Mouse (Mus musculus): ENCODE results near the gene 4833427G06Rik. TPM values are rescaled to one million over a fixed set of nuclear protein-coding genes. Genes with fewer than 3 reads are reported as not detected.
A peak's percentile ranks its signal among the peaks of the same experiment; 100 is the strongest.
"Not testable (repeated sequence)": the region's sequence is repeated elsewhere in the genome, so short reads cannot be mapped to it uniquely, and the experiment has no call there.

4833427G06Rik gene
- 0.27 TPM in 1 of 2 replicates, not detected in the other for polyA plus RNA-seq (2016; fragmentation: Nextera tagmentation; extraction: Ambion mirVana)

DNA sequence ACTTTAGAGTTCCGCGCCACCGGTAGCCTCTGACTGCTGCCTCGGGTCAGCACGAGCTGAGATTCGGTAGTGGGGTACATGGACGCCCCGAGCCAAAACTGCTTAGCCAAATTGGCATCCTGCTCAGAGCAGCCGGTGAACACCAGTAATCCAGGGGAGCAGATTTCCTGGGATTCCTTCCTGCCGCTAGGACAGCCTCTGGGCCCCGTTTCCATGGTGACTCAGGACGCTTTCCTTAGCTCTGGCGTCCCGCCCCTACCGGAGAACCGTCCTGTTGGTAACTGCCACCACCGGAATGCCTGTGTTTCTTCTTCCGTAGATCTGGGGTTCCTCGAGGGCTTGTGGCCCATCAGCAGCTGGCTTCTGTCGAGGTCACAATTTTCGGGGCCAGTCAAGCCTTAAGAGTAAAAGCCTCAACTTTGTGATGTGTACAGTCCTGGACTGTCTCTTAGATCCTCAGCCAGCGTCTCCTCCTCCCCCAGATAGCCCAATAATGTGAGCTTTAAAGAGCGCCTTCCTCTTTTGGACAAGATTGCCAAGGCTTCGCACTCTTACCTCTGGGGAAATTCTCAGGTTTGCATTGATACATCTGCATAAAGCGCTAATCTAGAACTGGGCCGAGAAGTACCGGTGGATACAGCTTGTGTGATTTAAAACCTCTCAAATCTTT is at the start of gene 4833427G06Rik:
4833427G06Rik (minus strand) TSS at position 323 of the 670 bp plus-strand sequence.
- Histone ChIP-seq H3K36me3 (replicated peaks) (no peaks in the 10 kb centered on the region), H3K27ac (no peak within 1 kb of the TSS), H3K4me3 (replicated peaks) (peak within 1 kb of the TSS; percentile 26), H3K4me2 (peak within 1 kb of the TSS; percentile 100), H3K27me3 (peaks cover 28% of the 10 kb centered on the region), H3K4me1 (peaks cover 15% of the 10 kb centered on the region), H3K9me3 (no peaks in the 10 kb centered on the region), H3K9ac (peak within 1 kb of the TSS; percentile 7; the same call in 1 of the 2 replicates)
- peak; percentile 80; the same call in 1 of the 2 replicates for ATAC-seq (ENCODE audit: low FRiP score)
- 8% methylated on average over 27 of the region's 27 CpGs for WGBS

DNA sequence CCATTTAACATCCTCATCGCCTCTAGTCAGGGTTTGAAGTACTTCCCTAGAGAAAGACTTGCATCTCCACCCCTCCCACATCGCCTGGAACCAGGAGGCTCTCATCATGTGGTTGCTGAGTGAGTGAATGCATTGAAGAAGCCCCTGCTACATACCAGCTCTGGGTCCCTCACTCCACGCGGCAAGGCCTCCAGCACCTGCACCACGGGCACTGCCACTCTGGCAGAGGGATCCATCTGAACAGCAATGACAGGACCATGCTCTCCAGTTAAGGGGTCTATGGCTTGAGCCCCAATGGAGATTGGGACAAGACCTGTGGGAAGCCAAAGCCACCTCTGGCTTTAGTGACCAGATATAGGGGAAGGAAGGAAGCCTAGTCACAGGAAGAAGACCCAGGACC is 45.4 kb upstream of the 4833427G06Rik start:
- Histone ChIP-seq H3K27me3 (0 out of 2 replicates have a peak, but pooled peaks cover 4% of the 10 kb centered on the region), H3K4me3 (replicated peaks) (no peak overlapping the region), H3K4me1 (peaks cover 5% of the 10 kb centered on the region; the same call in 1 of the 2 replicates), H3K9me3 (no peaks in the 10 kb centered on the region), H3K36me3 (replicated peaks) (no peaks in the 10 kb centered on the region), H3K27ac (no peak overlapping the region), H3K4me2 (no peak overlapping the region), H3K9ac (no peak overlapping the region)
- whole genome bisulfite sequencing, result 89% methylated on average over 5 of the region's 5 CpGs
- ATAC-seq (ENCODE audit: low FRiP score), result no peak

DNA sequence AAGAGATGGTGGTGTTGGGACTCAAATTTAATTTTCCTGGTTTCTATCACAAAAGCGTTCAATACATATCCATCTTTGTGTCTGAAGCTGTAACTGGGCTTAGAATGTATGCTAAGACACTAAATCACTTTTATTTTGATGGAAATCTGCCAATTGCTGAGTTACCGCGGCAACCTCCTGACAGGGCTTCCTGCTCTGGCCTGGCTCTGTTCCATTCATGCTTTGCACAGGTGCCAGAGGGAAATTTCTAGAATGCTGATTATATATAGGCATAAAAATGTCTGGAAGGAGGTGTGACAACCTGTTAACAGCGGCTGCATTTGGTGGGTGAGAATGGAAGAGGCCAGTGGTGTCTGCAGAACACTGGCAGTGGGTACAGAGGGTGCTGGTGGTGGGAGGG is 44.6 kb upstream of the 4833427G06Rik start:
- no peak overlapping the region for H3K4me2 ChIP-seq
- no peak overlapping the region for H3K4me3 ChIP-seq (replicated peaks)
- H3K4me1 ChIP-seq, result no peaks in the 10 kb centered on the region
- H3K36me3 ChIP-seq (replicated peaks), result no peaks in the 10 kb centered on the region
- H3K9me3 ChIP-seq, result no peaks in the 10 kb centered on the region
- H3K27me3 ChIP-seq, result 0 out of 2 replicates have a peak, but pooled peaks cover 4% of the 10 kb centered on the region
- WGBS, result 88% methylated on average over 4 of the region's 4 CpGs
- H3K9ac ChIP-seq, result no peak overlapping the region
- no peak overlapping the region for H3K27ac ChIP-seq
- no peak for ATAC-seq (ENCODE audit: low FRiP score)

DNA sequence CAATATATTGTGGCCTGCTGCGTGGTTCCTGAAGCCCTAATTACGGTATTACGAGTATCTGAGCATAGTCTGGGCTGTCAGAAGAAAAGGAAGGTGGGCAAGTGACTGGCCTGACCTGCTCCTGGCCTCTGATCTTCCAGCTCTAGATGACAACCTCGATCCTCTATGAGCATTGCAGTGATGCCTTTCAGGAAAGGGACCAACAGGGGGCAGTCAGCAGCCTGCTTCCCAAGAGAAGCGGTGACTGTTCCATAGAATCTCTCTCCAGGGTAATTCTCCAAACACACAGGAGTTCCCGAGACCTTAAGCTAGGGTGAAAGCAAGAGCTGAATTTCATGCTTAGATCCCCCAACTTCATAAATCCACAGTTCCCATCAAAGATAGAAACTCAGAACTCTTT is 42.3 kb upstream of the 4833427G06Rik start:
- no peak overlapping the region for H3K4me2 ChIP-seq
- H3K9me3 ChIP-seq, result no peaks in the 10 kb centered on the region
- H3K9ac ChIP-seq, result no peak overlapping the region
- H3K36me3 ChIP-seq (replicated peaks), result no peaks in the 10 kb centered on the region
- H3K27ac ChIP-seq, result no peak overlapping the region
- 79% methylated on average over 6 of the region's 6 CpGs for WGBS
- ATAC-seq (ENCODE audit: low FRiP score), result no peak
- no peak overlapping the region for H3K4me3 ChIP-seq (replicated peaks)
- H3K4me1 ChIP-seq, result no peaks in the 10 kb centered on the region
- 0 out of 2 replicates have a peak, but pooled peaks cover 3% of the 10 kb centered on the region for H3K27me3 ChIP-seq

DNA sequence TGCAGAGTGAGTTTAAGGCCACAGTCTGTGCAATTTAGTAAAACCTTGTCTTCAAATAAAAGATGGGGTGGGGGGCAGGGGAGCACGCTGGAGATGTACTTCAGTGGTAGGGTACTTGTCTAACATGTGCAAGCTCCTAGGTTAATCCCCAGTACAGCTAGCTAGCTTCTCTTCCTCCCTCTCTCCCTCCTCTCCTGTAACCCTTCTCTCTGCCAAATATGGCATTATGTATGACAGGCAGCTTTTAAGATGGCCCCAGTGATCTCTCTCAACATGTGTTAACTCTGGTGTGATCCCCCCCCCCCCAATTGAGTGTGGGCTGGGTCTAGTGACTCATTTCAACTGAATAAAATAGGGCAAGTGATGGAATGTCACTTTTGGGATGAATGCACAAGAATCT is 41.6 kb upstream of the 4833427G06Rik start:
- Histone ChIP-seq H3K4me3 (replicated peaks) (no peak overlapping the region), H3K9me3 (no peaks in the 10 kb centered on the region), H3K4me2 (no peak overlapping the region), H3K27ac (no peak overlapping the region), H3K9ac (no peak overlapping the region), H3K4me1 (no peaks in the 10 kb centered on the region), H3K36me3 (replicated peaks) (no peaks in the 10 kb centered on the region), H3K27me3 (no peaks in the 10 kb centered on the region)
- no peak for ATAC-seq (ENCODE audit: low FRiP score)
- WGBS, result 81% methylated on average over 1 of the region's 1 CpGs

DNA sequence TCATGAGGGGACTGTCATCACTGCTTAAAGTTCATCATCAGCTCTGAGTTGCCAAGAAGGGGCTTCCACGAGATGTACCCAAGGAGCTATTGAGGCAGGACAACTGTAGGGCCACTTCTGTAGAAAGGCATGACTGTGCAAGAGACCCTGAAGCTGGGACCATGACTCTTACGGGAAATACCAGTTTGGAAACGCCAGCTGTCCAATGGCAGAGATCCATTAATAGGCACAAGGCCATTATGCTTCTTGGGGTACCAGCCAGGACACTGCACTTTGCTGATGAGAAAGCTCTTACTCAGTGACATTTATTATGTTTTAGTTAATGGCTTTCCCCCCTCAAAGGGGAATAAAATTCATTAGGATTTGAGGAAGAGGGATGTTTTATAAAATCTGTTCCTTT is 38.8 kb upstream of the 4833427G06Rik start:
- Histone ChIP-seq H3K9me3 (no peaks in the 10 kb centered on the region), H3K4me3 (replicated peaks) (no peak overlapping the region), H3K4me1 (no peaks in the 10 kb centered on the region), H3K4me2 (no peak overlapping the region), H3K27me3 (no peaks in the 10 kb centered on the region), H3K27ac (no peak overlapping the region), H3K36me3 (replicated peaks) (no peaks in the 10 kb centered on the region), H3K9ac (no peak overlapping the region)
- 81% methylated on average over 3 of the region's 3 CpGs for WGBS
- no peak for ATAC-seq (ENCODE audit: low FRiP score)

DNA sequence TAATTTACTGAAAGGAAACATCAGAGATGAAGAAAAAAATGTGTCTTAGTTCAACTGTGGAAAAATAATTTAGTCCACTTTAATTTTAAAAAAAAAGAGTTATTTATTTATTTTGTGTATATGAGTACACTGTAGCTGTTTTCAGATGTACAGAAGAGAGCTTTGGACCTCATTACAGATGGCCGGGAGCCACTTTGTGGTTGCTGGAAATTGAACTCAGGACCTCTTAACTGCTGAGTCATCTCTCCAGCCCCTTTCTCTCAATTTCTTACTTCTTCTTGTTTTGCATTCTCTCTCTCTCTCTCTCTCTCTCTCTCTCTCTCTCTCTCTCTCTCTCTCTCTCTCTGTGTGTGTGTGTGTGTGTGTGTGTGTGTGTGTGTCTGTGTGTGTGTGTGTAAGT is 37.5 kb upstream of the 4833427G06Rik start:
- H3K27ac ChIP-seq; H3K9ac ChIP-seq; H3K4me3 ChIP-seq (replicated peaks); H3K27me3 ChIP-seq; H3K4me1 ChIP-seq; ATAC-seq (ENCODE audit: low FRiP score); H3K9me3 ChIP-seq; H3K4me2 ChIP-seq; H3K36me3 ChIP-seq (replicated peaks): not testable (repeated sequence)
- 89% methylated on average over 1 of the region's 1 CpGs for WGBS

DNA sequence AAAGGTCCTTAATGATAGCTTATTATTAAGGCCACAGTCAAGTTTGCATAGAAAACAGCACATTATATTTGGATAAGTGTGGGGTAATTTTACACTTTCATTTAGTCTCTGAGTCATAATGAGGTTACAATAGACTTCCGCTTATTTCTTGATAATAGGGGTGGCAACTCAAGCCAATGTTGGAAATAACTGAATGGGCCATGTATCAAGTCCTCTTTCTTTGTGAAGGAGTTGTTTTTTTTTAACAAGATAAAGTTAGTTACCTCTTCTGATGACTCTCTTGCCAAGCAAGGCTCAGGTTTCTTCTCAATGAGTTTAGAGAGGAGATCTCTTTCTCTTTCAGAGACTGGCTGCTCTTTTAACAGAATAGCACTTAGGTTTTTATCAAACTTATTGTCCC is 36.4 kb upstream of the 4833427G06Rik start:
- H3K4me3 ChIP-seq (replicated peaks), result no peak overlapping the region
- ATAC-seq (ENCODE audit: low FRiP score), result no peak
- H3K4me2 ChIP-seq, result no peak overlapping the region
- H3K27ac ChIP-seq, result no peak overlapping the region
- H3K9me3 ChIP-seq, result no peaks in the 10 kb centered on the region
- WGBS, result 97% methylated on average over 1 of the region's 1 CpGs
- H3K36me3 ChIP-seq (replicated peaks), result no peaks in the 10 kb centered on the region
- no peaks in the 10 kb centered on the region for H3K4me1 ChIP-seq
- no peak overlapping the region for H3K9ac ChIP-seq
- H3K27me3 ChIP-seq, result no peaks in the 10 kb centered on the region

DNA sequence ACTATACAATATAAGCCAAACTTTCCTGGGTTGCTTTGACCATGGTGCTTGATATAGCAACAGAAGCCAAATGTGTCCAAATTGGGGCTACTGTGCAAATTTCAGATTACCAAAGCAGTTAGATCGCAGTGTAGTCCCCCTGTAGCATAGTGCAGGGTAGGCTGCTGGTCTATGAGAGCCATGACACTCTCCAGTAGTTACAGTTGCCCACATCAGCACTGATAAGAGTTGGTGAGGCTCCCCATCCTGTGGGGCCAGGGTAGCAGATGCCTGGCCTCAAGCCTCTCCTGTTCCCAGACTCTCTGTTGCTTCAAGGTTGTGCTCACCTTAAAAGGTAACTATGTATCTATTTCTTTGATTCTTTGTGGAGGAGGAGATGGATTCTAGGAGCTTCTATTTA is 36.0 kb upstream of the 4833427G06Rik start:
- WGBS, result 86% methylated on average over 1 of the region's 1 CpGs
- H3K27me3 ChIP-seq, result no peaks in the 10 kb centered on the region
- no peak for ATAC-seq (ENCODE audit: low FRiP score)

DNA sequence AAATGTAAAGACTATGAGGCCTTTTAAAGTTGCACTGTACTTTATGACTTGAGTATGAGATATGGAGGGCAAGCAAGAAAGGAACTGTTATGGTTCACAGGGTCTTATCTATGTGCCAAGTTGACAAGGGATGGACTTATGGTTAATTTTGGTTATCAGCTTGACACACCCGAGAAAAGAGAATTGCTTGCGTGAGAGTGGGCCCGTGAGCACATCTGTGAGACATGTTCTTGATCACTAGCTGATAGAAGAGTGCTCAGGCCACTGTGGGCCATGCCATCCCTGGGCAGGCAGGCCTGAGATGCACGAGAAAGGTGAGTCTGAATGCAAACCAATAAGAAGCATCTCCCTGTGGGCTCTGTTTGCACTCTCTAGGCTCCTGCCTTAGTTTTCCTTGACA is 35.6 kb upstream of the 4833427G06Rik start:
- no peak overlapping the region for H3K27ac ChIP-seq
- H3K9me3 ChIP-seq, result no peaks in the 10 kb centered on the region
- no peak overlapping the region for H3K4me3 ChIP-seq (replicated peaks)
- no peaks in the 10 kb centered on the region for H3K27me3 ChIP-seq
- 85% methylated on average over 4 of the region's 4 CpGs for WGBS
- no peaks in the 10 kb centered on the region for H3K4me1 ChIP-seq
- H3K36me3 ChIP-seq (replicated peaks), result no peaks in the 10 kb centered on the region
- H3K9ac ChIP-seq, result no peak overlapping the region
- ATAC-seq (ENCODE audit: low FRiP score), result no peak
- no peak overlapping the region for H3K4me2 ChIP-seq

More for the DNA sequence above, 36.0 kb upstream of the 4833427G06Rik start:
- Histone ChIP-seq H3K4me2 (no peak overlapping the region), H3K9me3 (no peaks in the 10 kb centered on the region), H3K36me3 (replicated peaks) (no peaks in the 10 kb centered on the region), H3K4me1 (no peaks in the 10 kb centered on the region), H3K27ac (no peak overlapping the region), H3K4me3 (replicated peaks) (no peak overlapping the region), H3K9ac (no peak overlapping the region)

DNA sequence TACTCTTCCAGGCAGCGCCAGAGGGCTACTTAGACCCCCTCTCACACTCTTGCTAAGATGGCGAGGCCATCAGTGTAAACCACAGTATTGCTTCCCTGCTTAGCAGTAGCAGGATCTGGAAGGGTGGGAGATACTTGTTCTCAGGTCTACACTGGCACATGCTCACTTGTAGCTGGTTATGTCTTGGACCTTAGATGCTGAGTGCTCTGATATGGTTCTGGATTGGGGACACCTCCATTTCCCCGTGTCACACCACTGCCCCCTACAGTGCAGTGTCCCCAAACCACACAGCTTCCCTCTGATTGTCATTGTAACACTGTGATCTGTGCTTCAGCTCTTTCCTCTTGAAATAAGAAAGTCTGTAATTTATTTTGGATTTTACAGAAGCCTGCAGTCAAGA is 35.1 kb upstream of the 4833427G06Rik start:
- no peak for ATAC-seq (ENCODE audit: low FRiP score)
- Histone ChIP-seq H3K9ac (no peak overlapping the region), H3K27me3 (no peaks in the 10 kb centered on the region), H3K36me3 (replicated peaks) (no peaks in the 10 kb centered on the region), H3K9me3 (no peaks in the 10 kb centered on the region), H3K27ac (no peak overlapping the region), H3K4me3 (replicated peaks) (no peak overlapping the region), H3K4me2 (no peak overlapping the region), H3K4me1 (no peaks in the 10 kb centered on the region)
- WGBS, result 60% methylated on average over 3 of the region's 3 CpGs

DNA sequence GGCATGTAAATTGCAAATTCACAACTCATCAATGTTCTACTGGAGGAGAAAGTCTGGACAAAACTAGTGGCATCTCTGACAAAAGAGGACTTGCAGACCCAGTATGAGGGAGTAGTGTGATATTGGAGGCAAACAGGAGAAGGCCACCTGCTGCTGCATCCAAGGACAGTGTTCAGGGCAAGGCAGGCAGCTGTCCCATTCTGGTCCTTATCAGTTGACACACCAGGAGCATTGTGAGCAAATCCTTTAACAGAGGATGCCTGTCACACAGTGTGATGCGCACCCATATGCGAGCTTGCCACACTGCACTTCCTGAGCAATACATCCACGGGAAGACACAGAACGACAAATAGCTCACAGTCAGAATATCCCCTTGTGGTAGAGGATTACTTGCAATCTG is 12.9 kb upstream of the 4833427G06Rik start:
- no peaks in the 10 kb centered on the region for H3K36me3 ChIP-seq (replicated peaks)
- H3K4me2 ChIP-seq, result no peak overlapping the region
- H3K4me1 ChIP-seq, result no peaks in the 10 kb centered on the region
- H3K27ac ChIP-seq, result no peak overlapping the region
- 90% methylated on average over 4 of the region's 4 CpGs for WGBS
- ATAC-seq (ENCODE audit: low FRiP score), result no peak
- no peaks in the 10 kb centered on the region for H3K27me3 ChIP-seq
- no peaks in the 10 kb centered on the region for H3K9me3 ChIP-seq
- H3K4me3 ChIP-seq (replicated peaks), result no peak overlapping the region
- H3K9ac ChIP-seq, result no peak overlapping the region

DNA sequence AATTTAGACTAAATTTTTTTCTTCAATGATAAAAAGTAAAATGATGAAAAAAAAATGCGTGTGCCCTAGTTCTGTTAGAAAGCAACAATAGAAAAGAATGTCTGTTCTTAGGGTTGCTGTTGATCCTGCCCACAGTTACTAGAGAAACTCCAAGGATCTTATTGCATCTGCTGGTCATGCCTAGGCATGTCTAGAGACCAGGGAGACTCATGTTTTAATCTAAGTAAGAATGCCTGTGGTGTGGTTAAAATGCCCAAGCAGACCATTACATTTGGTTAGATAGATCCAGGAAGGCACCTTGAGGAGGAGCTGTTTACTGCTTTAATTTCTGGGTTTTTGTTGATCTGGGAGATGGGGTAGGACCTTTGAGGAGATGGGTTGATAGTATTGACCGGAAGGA is 3.9 kb upstream of the 4833427G06Rik start:
- peaks cover 15% of the 10 kb centered on the region for H3K4me1 ChIP-seq
- H3K4me2 ChIP-seq, result no peak overlapping the region
- no peaks in the 10 kb centered on the region for H3K36me3 ChIP-seq (replicated peaks)
- no peak overlapping the region for H3K27ac ChIP-seq
- no peak overlapping the region for H3K4me3 ChIP-seq (replicated peaks)
- 87% methylated on average over 2 of the region's 2 CpGs for WGBS
- no peak for ATAC-seq (ENCODE audit: low FRiP score)
- no peak overlapping the region for H3K9ac ChIP-seq
- H3K27me3 ChIP-seq, result peaks cover 21% of the 10 kb centered on the region
- no peaks in the 10 kb centered on the region for H3K9me3 ChIP-seq
